Mouse (Mus musculus) MEL (cell line): ENCODE results near the gene Tpst2. TPM values are rescaled to one million over a fixed set of nuclear protein-coding genes. Genes with fewer than 3 reads are reported as not detected.

ENCODE experiments used
- DNase-seq: peaks from one replicate; pipeline ENCODE4 v3.0.0; 2011; ENCODE audit warnings: low read depth, low spot score
- H3K27ac ChIP-seq: 2 replicates; pipeline ENCODE4 v1.5.1; 2012; ENCODE audit warnings: low read depth, mild to moderate bottlenecking, control low read depth, low read length, moderate library complexity; ENCODE audit not compliant: control insufficient read depth
- H3K27me3 ChIP-seq, 2 experiments: fragments of 150-350 bp in 1 of 2; sonication (generic) in 1 of 2; 2 replicates each; pipeline ENCODE4 v1.6.1; 2012; ENCODE audit warnings: low read length in 2 of 2, mild to moderate bottlenecking in 2 of 2, improper control_type of control experiment in 1 of 2, moderate library complexity in 1 of 2; ENCODE audit not compliant: insufficient read depth in 2 of 2, control insufficient read depth in 1 of 2
- H3K36me3 ChIP-seq, 2 experiments: 2 replicates each; pipeline ENCODE4 v1.6.1; 2012 to 2014; ENCODE audit warnings: low read length in 2 of 2, improper control_type of control experiment in 1 of 2, inconsistent platforms in 1 of 2, mild to moderate bottlenecking in 1 of 2; ENCODE audit not compliant: insufficient read depth in 2 of 2, control insufficient read depth in 1 of 2
- H3K4me1 ChIP-seq, 2 experiments: fragments of 150-350 bp in 1 of 2; sonication (generic) in 1 of 2; 2 replicates each; pipeline ENCODE4 v1.6.1; 2012; ENCODE audit warnings: low read length in 2 of 2, improper control_type of control experiment in 1 of 2, mild to moderate bottlenecking in 1 of 2; ENCODE audit not compliant: insufficient read depth in 2 of 2, control insufficient read depth in 1 of 2
- H3K4me3 ChIP-seq, 2 experiments: fragments of 150-350 bp in 1 of 2; sonication (generic) in 1 of 2; 2 replicates each; pipeline ENCODE4 v1.5.1; 2012; ENCODE audit warnings: low read depth in 2 of 2, low read length in 2 of 2, mild to moderate bottlenecking in 2 of 2, moderate library complexity in 2 of 2, control low read depth in 1 of 2, improper control_type of control experiment in 1 of 2; ENCODE audit not compliant: control insufficient read depth in 1 of 2, insufficient read depth in 1 of 2
- H3K79me2 ChIP-seq: 2 replicates; pipeline ENCODE4 v1.6.1; 2012; ENCODE audit warnings: mild to moderate bottlenecking, low read length, moderate library complexity; ENCODE audit not compliant: control insufficient read depth, poor library complexity, insufficient read depth
- H3K9ac ChIP-seq: 2 replicates; pipeline ENCODE4 v1.6.1; 2012; ENCODE audit warnings: low read depth, mild to moderate bottlenecking, control low read depth, low read length, moderate library complexity; ENCODE audit not compliant: control insufficient read depth, poor library complexity, severe bottlenecking
- H3K9me3 ChIP-seq: fragments of 150-350 bp; sonication (generic); replicated peaks from 2 replicates; pipeline ENCODE4 v1.6.1; 2012; ENCODE audit warnings: mild to moderate bottlenecking, low read length, improper control_type of control experiment, moderate library complexity; ENCODE audit not compliant: insufficient read depth
- BHLHE40 ChIP-seq: IDR thresholded peaks from 2 replicates; pipeline ENCODE4 v1.6.1; 2012; ENCODE audit warnings: low read depth, mild to moderate bottlenecking, inconsistent platforms, low read length, improper control_type of control experiment, borderline replicate concordance
- CHD2 ChIP-seq: IDR thresholded peaks from 2 replicates; pipeline ENCODE4 v1.6.1; 2011; ENCODE audit warnings: low read length, improper control_type of control experiment
- CTCF ChIP-seq, 3 experiments: IDR thresholded peaks in 2 of 3; conservative IDR thresholded peaks in 1 of 3; 2 replicates each; pipeline ENCODE4 v1.5.1; 2011 to 2012; ENCODE audit warnings: low read length in 3 of 3, low read depth in 2 of 3, mild to moderate bottlenecking in 2 of 3, improper control_type of control experiment in 1 of 3, inconsistent platforms in 1 of 3, mixed read lengths in 1 of 3, moderate library complexity in 1 of 3; ENCODE audit not compliant: control insufficient read depth in 1 of 3, insufficient read depth in 1 of 3, poor library complexity in 1 of 3, severe bottlenecking in 1 of 3
- ELF1 ChIP-seq: IDR thresholded peaks from 2 replicates; pipeline ENCODE4 v1.6.1; 2014; ENCODE audit warnings: low read depth, mild to moderate bottlenecking, inconsistent platforms, low read length, improper control_type of control experiment, moderate library complexity
- EP300 ChIP-seq, 2 experiments: IDR thresholded peaks; 2 replicates each; pipeline ENCODE4 v1.6.1; 2011; ENCODE audit warnings: improper control_type of control experiment in 2 of 2, low read length in 2 of 2, low read depth in 1 of 2, mild to moderate bottlenecking in 1 of 2
- HCFC1 ChIP-seq: IDR thresholded peaks from 2 replicates; pipeline ENCODE4 v1.6.1; 2012; ENCODE audit warnings: low read depth, mild to moderate bottlenecking, inconsistent platforms, low read length, improper control_type of control experiment, moderate library complexity
- MAFK ChIP-seq: IDR thresholded peaks from 2 replicates; pipeline ENCODE4 v1.6.1; 2011; ENCODE audit warnings: low read depth, mild to moderate bottlenecking, low read length, improper control_type of control experiment, borderline replicate concordance
- MXI1 ChIP-seq: IDR thresholded peaks from 2 replicates; pipeline ENCODE4 v1.6.1; 2011; ENCODE audit warnings: mild to moderate bottlenecking, low read depth, low read length, improper control_type of control experiment
- NELFE ChIP-seq: IDR thresholded peaks from 2 replicates; pipeline ENCODE4 v1.6.1; 2011; ENCODE audit warnings: low read depth, low read length, improper control_type of control experiment
- NRF1 ChIP-seq: IDR thresholded peaks from 2 replicates; pipeline ENCODE4 v1.6.1; 2014; ENCODE audit warnings: low read depth, mild to moderate bottlenecking, inconsistent platforms, low read length, improper control_type of control experiment, moderate library complexity; ENCODE audit not compliant: poor library complexity, insufficient read depth, severe bottlenecking
- POLR2A ChIP-seq, 2 experiments: IDR thresholded peaks; 2 replicates each; pipeline ENCODE4 v1.6.1; 2011 to 2012; ENCODE audit warnings: low read length in 2 of 2, mild to moderate bottlenecking in 2 of 2, control low read depth in 1 of 2, improper control_type of control experiment in 1 of 2, low read depth in 1 of 2, moderate library complexity in 1 of 2; ENCODE audit not compliant: control insufficient read depth in 1 of 2, insufficient read depth in 1 of 2, poor library complexity in 1 of 2
- RCOR1 ChIP-seq: IDR thresholded peaks from 2 replicates; pipeline ENCODE4 v1.6.1; 2012; ENCODE audit warnings: low read depth, mild to moderate bottlenecking, inconsistent platforms, low read length, improper control_type of control experiment
- SMC3 ChIP-seq: IDR thresholded peaks from 2 replicates; pipeline ENCODE4 v1.6.1; 2011; ENCODE audit warnings: low read depth, low read length, improper control_type of control experiment
- TAL1 ChIP-seq: IDR thresholded peaks from 2 replicates; pipeline ENCODE4 v1.6.1; 2012; ENCODE audit warnings: mild to moderate bottlenecking, inconsistent platforms, low read length, moderate library complexity, mixed read lengths
- TBP ChIP-seq: IDR thresholded peaks from 2 replicates; pipeline ENCODE4 v1.8.0; 2011; ENCODE audit warnings: low read depth, low read length, improper control_type of control experiment
- TCF12 ChIP-seq: IDR thresholded peaks from 2 replicates; pipeline ENCODE4 v1.6.1; 2014; ENCODE audit warnings: low read depth, mild to moderate bottlenecking, inconsistent platforms, low read length, improper control_type of control experiment, moderate library complexity
- UBTF ChIP-seq: IDR thresholded peaks from 2 replicates; pipeline ENCODE4 v1.6.1; 2012; ENCODE audit warnings: low read depth, mild to moderate bottlenecking, inconsistent platforms, low read length, improper control_type of control experiment, moderate library complexity, borderline replicate concordance; ENCODE audit not compliant: insufficient read depth
- USF1 ChIP-seq: IDR thresholded peaks from 2 replicates; pipeline ENCODE4 v1.6.1; 2014; ENCODE audit warnings: low read depth, mild to moderate bottlenecking, inconsistent platforms, low read length, improper control_type of control experiment, moderate library complexity
- USF2 ChIP-seq, 2 experiments: IDR thresholded peaks; 2 replicates each; pipeline ENCODE4 v1.6.1; 2011 to 2012; ENCODE audit warnings: improper control_type of control experiment in 2 of 2, low read length in 2 of 2, borderline replicate concordance in 1 of 2, inconsistent platforms in 1 of 2, low read depth in 1 of 2, mild to moderate bottlenecking in 1 of 2; ENCODE audit not compliant: insufficient read depth in 1 of 2
- ZMIZ1 ChIP-seq: IDR thresholded peaks from 2 replicates; pipeline ENCODE4 v1.6.1; 2012; ENCODE audit warnings: low read depth, mild to moderate bottlenecking, inconsistent platforms, low read length, improper control_type of control experiment, moderate library complexity
- ZNF384 ChIP-seq: IDR thresholded peaks from 2 replicates; pipeline ENCODE4 v1.6.1; 2012; ENCODE audit warnings: low read depth, mild to moderate bottlenecking, inconsistent platforms, low read length, improper control_type of control experiment
- polyA plus RNA-seq, 2 experiments: library from polyadenylated mRNA; stranded (reverse) in 1 of 2; unstranded in 1 of 2; fragments of >175 nt in 1 of 2; fragments of >200 nt in 1 of 2; gene quantifications; 2 replicates each; pipeline versions ENCODE4 v1.2.1 to v1.2.4; 2012; ENCODE audit warnings: low replicate concordance in 2 of 2, low read depth in 1 of 2; ENCODE audit not compliant: insufficient read length in 2 of 2, insufficient read depth in 1 of 2, missing spikeins in 1 of 2
- total RNA-seq: library from RNA; depleted of rRNA; stranded (reverse); fragments of 300-350 nt; gene quantifications from 2 replicates; pipeline ENCODE4 v1.2.3, GENCODE M21; 2012; rRNA removed

Tpst2 gene
- 63.1 and 86.1 TPM in 2 replicates for total RNA-seq
- 10 to 100 TPM in 1 of 2 experiments, not detected in 1; 57.8 TPM for polyA plus RNA-seq

DNA sequence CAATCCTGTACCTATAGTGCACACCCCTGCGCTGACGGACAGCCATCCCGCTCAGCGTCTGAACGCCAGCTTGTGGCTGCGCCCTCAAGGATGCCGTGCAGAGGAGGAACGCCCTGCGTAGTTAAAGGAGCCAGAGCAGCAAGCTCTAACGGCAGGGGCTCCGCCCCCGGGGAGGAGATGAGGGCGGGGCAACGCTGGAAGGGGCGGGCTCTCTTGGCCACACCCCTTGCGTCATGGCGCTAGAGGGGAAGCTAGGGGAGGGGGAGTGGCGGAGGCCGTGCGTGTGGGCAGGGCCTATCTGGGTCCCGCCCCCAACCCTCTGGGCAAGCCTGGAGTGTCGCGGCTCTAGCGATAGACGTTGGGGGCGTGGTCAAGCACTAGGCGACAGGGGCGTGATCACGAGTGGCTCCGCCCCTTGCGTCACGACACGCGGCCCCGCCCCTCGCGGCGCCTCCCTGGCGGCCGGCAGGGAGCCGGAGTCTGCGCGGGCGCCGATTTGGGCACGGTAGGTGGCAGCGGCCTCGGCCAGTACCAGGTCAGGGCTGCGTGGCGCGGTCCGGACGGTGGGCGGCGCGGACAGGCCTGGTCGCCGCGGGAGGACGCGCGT is at the start of gene Tpst2:
Gene Tpst2 (plus strand): TSS at position 425 of the 607 bp plus-strand sequence.
- peaks cover 6 to 47% of the 10 kb centered on the region in 2 experiments for H3K4me1 ChIP-seq

DNA sequence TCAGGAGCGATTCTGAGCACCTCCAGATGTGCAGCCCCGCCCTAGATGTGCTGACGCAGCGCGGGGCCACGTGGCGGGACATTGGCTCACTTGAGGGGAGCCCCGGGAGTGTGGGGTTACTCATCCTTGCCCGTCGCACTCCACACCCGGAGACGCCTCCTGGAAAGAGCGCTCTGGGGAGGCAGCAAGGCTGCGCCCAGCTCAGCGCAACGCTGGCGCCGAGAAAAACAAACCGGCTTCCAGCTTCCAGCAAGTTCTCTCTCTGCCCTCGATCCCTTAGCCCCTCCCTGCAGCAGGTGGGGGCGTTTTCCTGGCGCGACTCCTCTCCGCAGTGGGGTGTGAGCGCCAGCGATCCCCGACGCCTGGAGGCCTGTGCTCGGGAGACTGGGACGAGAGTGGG is 49.1 kb upstream of the Tpst2 start:
- Histone ChIP-seq H3K4me1 (no peaks in the 10 kb centered on the region), H3K27ac (no peak overlapping the region), H3K79me2 (no peaks in the 10 kb centered on the region), H3K9ac (no peak overlapping the region), H3K4me3 (no peak overlapping the region), H3K36me3 (no peaks in the 10 kb centered on the region), H3K27me3 (no peaks in the 10 kb centered on the region), H3K9me3 (no peaks in the 10 kb centered on the region)
- DNase-seq = no peak
- no peak for TF ChIP-seq TBP
- TF ChIP-seq USF2 (IDR thresholded peaks at IDR 0.05; ENCODE audit: borderline replicate concordance in 1 of 2, insufficient read depth in 1 of 2, low read depth in 1 of 2, low read length in 2 of 2) = no peak
- TF ChIP-seq ZNF384 = no peak
- no peak for TF ChIP-seq MXI1
- no peak for TF ChIP-seq CHD2
- no peak for TF ChIP-seq EP300 (IDR thresholded peaks at IDR 0.05; ENCODE audit: low read depth in 1 of 2, low read length in 2 of 2)
- no peak for TF ChIP-seq CTCF (IDR thresholded peaks at IDR 0.05 in 2 of 3, conservative IDR thresholded peaks at IDR 0.05 in 1 of 3; ENCODE audit: control insufficient read depth in 1 of 3, insufficient read depth in 1 of 3, low read depth in 2 of 3, low read length in 3 of 3, poor library complexity in 1 of 3, severe bottlenecking in 1 of 3)
- no peak for TF ChIP-seq NRF1
- no peak for TF ChIP-seq POLR2A (IDR thresholded peaks at IDR 0.05; ENCODE audit: control insufficient read depth in 1 of 2, insufficient read depth in 1 of 2, low read depth in 1 of 2, low read length in 2 of 2, poor library complexity in 1 of 2)
- TF ChIP-seq RCOR1 = no peak
- TF ChIP-seq TCF12 = no peak
- TF ChIP-seq USF1 = no peak
- no peak for TF ChIP-seq ELF1
- no peak for TF ChIP-seq ZMIZ1
- no peak for TF ChIP-seq HCFC1
- TF ChIP-seq UBTF = no peak
- TF ChIP-seq BHLHE40 = no peak

More for the DNA sequence above, at the start of gene Tpst2:
- TF ChIP-seq HCFC1 (peak; percentile 11; the same call in 1 of the 2 replicates), TAL1 (no peak), ELF1 (peak; percentile 25; the same call in 1 of the 2 replicates), TBP (peak; percentile 45; the same call in 1 of the 2 replicates), POLR2A (IDR thresholded peaks at IDR 0.05; ENCODE audit: control insufficient read depth in 1 of 2, insufficient read depth in 1 of 2, low read depth in 1 of 2, low read length in 2 of 2, poor library complexity in 1 of 2) (peak; percentile 79 to 80; a peak in 3 of 4 replicates), MAFK (no peak), MXI1 (peak; percentile 46; the same call in 1 of the 2 replicates), ZMIZ1 (peak; percentile 50; the same call in 1 of the 2 replicates), NRF1 (peak; percentile 76), SMC3 (no peak), USF1 (peak; percentile 19; the same call in 1 of the 2 replicates), NELFE (peak; percentile 85)
- TF ChIP-seq, all 39 proteins: peak for 9
- Histone ChIP-seq H3K9ac (peak within 1 kb of the TSS; percentile 87), H3K79me2 (peaks cover 47% of the 10 kb centered on the region), H3K36me3 (peaks cover 0 to 28% of the 10 kb centered on the region in 2 experiments; a peak in 2 of 4 replicates), H3K9me3 (no peaks in the 10 kb centered on the region), H3K4me3 (peak within 1 kb of the TSS; percentile 83 to 86), H3K27me3 (no peaks in the 10 kb centered on the region), H3K27ac (peak within 1 kb of the TSS; percentile 50)
- DNase-seq = peak; percentile 98
